Mouse (Mus musculus) gastrocnemius, postnatal 25 days (tissue): ENCODE results near the gene Dlgap4. TPM values are rescaled to one million over a fixed set of nuclear protein-coding genes. Genes with fewer than 3 reads are reported as not detected.

Experiments
- DNase-seq: peaks from one replicate; pipeline ENCODE4 v3.0.0; 2022
- total RNA-seq, 2 experiments: library from RNA; stranded (reverse); gene quantifications; 1 replicate in 1 of 2; 2 replicates in 1 of 2; pipeline ENCODE4 v1.2.3; 2021

Dlgap4 gene
- total RNA-seq, 2 experiments from 2014 or later: 50.4 to 55.7 TPM

DNA sequence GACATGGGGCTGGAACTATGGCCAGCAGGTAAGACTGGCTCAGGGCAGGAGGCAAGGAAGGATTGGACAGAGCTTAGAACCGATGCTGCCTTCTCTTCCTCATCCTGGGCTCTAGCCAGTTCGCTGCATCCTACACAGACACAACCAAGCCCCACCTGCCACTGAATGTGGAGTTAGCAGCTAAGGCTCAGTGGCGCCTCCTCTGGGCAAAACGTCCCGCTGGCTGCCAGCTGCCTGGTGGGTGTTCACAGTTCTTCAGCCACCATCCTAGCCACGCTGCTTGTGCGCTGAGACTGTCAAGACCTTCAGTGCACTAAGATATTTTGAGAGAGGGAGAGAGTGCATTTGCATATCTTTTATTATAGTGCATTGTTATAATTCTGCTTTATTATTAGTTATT is 45.2 kb downstream of the Dlgap4 start:
- no peak for DNase-seq

DNA sequence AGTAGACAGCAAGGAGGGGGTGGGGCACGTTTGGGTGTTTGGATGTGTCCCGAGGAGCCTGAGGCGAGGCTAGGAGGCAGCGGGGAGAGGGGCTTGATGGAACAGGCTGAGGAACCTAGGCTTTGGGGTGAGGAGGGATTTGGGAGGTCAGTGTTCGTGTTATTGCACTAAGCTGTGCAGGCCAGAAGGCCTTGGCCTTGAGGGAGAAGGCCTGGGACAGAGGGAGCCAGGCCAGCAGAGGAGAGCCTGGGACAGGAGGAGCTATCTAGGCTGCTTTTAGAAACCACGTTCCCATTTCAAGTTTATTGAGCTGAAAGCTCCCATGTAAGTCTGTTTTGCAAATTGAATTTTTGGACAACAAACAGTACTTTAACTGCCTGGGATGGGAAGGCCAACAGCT is 46.5 kb downstream of the Dlgap4 start:
- no peak for DNase-seq

DNA sequence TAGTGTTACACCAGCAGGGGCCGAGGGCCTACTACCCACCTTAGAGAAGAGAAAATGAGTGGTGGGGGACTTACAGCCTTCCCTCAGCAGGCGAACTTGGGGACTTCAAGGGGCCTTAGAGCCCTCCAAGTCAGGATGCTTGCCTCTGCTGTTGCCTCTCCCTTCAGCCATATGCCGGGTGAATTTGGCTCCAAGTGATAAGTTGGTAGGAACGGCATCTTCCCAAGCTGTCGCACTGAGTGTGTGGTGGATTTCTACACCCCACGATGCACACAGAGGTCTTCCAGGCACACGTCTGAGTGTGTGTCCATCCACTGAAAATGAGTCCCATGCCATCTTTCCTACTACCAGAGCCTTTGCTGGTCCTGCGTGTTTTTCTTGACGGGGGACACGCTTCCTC is 49.7 kb downstream of the Dlgap4 start:
- DNase-seq: no peak

DNA sequence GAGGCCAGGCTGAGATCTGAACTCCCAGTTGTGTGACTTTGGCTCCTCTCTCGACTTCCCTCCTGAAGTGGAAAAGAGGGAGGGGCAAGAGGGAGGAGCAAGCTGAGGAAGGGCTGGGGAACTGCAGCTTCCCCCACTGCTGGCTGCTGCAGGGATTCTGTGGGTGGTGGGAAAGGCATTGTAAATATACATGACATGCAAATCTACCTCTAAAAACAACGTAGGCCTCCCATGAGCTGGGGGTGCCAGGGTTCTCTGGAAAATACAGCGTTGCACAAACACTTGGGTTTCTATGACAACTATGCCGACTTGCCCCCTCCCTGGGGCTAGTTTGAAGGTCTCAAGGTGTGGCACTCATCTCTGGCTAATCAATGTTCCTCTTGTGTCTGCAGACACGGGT is 50.9 kb downstream of the Dlgap4 start:
- DNase-seq: no peak

GRCm38 (mm10) chr2:156664993-156665518 is 51.6 kb downstream of the Dlgap4 start:
- DNase-seq: no peak

- DNase-seq: no peak
Measured at GRCm38 (mm10) chr2:156665620-156666196, 52.2 kb downstream of the Dlgap4 start.

- DNase-seq: no peak
Measured at GRCm38 (mm10) chr2:156666231-156666630, 52.7 kb downstream of the Dlgap4 start.

- DNase-seq: no peak
Measured at GRCm38 (mm10) chr2:156667290-156667689, 53.8 kb downstream of the Dlgap4 start.

DNA sequence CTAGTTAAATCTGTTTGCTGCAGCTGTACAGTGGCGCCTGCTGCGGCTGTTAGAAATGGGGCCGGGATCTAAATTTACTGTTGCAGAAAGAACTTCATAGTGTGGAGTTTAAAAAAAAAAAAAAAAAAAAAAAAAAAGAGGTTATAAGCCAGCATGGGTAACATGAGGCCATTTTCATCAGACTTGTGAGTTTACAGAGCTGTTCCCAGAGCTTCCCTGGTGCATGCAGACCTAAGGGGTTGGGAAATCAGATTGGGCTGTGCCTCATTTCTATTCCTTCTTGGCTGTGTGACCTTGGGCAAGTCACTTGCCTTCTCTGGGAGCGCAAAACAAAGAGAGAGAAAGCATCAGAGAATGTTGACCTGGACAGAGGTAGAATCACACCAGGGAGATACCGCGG is 55.1 kb downstream of the Dlgap4 start:
- no peak for DNase-seq

GRCm38 (mm10) chr2:156673307-156673706 is 59.8 kb downstream of the Dlgap4 start:
- DNase-seq: no peak

GRCm38 (mm10) chr2:156673881-156674669 is 60.6 kb downstream of the Dlgap4 start:
- DNase-seq: no peak

- DNase-seq: no peak
Measured at GRCm38 (mm10) chr2:156676885-156677284, 63.4 kb downstream of the Dlgap4 start.

DNA sequence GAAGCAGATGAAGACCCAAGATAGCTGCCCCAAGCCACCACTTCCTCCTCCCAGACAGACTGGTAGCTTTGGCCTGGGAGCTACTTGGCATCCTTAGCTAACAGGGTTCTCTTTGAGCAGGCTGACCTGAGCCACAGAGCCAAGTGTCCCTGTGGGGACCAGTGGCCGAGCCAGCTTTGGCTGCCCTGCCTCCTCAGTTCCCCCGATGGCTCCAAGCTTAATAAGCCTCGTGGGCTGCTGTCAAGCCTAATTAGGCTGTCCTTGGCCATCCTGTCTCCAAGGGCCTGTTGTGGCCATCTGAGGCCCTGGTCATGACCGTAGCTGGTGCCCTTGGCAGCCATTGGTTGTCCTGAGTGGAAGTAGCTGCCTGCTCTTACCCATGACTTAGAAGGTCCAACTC is 64.6 kb downstream of the Dlgap4 start:
- no peak for DNase-seq

- DNase-seq: no peak
Measured at GRCm38 (mm10) chr2:156682965-156683364, 69.5 kb downstream of the Dlgap4 start.

GRCm38 (mm10) chr2:156685999-156686398 is 72.5 kb downstream of the Dlgap4 start:
- DNase-seq: no peak

DNA sequence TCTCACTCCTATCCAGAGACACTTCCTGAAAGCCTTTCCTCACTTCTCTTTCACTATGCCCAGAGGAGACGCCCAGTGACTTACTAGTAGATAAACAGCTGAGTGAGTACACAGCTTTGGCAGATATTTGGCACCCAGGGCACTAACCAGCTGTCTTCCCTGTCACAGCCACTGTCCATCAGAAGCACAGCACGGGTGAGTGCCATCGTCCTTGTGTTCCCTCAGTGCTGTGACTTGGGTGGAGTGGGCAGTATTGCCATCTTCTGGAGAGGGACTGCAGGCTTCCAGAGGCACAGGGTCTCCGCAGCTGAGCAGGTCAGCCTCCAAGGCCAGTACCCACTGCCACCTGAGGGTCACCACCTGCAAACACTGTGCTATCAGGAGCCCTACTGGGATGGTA is 73.2 kb downstream of the Dlgap4 start:
- no peak for DNase-seq

DNA sequence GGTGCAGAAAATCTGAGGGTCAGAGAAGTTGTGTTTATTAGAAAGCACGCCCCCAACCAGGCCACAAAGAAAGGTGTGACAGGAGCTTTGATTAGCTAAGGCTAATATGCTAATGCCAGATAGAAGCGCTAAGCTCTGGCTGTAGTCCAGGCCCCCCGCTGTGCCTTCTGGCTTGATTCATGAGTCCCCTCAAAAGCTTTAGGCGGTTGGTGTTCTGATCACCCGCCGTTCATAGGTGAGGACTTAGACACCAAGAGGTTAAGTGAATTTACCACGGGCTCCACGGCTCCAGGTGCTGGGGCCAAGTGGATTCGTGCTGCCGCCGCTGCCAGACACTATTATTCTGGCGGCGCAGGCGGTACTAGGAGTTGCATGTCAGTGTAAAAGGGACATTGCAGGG is 75.1 kb downstream of the Dlgap4 start:
- no peak for DNase-seq

DNA sequence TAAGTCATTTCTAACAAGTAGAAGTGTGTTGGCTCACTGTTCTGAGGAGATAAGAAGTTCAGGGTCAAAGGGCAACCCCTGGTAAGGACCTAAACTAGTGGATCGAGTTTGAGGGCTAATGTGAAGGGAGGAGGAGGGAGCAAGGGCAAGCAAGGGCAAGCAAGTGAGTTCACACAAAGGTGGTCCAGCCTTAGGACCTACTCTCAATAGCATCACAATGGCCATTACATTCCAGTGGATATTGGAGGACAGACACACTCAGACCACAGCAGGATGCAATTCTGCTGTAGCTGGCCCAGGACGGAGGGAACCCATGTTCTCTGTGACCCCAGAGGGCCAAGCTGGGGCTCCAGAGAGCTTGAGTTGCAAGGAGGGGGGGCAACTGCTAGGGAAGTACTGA is 77.3 kb downstream of the Dlgap4 start:
- no peak for DNase-seq

- no peak for DNase-seq
Measured at GRCm38 (mm10) chr2:156691746-156692145, 78.2 kb downstream of the Dlgap4 start.

GRCm38 (mm10) chr2:156693241-156693807 is 79.8 kb downstream of the Dlgap4 start:
- DNase-seq: no peak

GRCm38 (mm10) chr2:156697261-156697660 is 83.8 kb downstream of the Dlgap4 start:
- no peak for DNase-seq

DNA sequence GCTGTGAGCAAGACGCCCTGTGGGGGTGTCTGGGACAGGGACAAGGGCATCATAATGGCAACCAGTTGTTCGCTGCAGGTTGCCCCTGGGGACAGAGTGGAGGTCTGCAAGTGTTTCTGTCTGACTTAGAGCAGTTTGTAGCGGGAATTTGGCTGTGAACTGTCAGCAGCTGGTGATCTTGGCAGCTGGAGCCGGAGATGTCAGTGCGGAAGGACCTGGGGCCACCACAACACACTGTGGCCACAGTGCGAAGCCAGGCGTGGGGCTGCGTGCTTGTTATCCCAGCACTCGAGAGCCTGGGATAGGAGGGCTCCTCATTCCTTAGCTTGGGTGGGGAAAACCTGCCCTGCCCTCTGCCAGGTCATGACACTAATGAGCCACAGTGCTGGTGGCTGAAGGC is 84.7 kb downstream of the Dlgap4 start:
- DNase-seq: no peak

DNA sequence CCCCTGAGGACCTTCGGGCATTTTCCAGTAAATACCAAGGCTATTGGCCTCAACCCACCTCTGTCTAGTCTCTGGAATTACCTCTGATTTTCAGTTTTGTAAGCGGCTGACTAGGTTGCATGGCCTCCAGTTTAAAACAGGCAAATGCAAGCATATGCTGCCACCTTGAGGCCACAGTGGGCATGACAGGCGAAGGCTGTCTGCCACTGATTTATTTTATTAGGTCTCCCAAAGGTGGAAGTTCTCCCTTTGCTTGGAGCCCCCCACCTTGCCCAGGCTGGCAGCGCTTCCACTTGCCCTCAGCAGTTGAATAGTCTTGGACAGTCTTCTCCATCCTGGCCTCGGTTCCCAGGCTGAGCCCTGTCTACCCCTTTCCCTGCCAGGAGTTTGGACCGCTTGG is 92.0 kb downstream of the Dlgap4 start:
- DNase-seq: no peak

- DNase-seq: no peak
Measured at GRCm38 (mm10) chr2:156716683-156717082, 103.2 kb downstream of the Dlgap4 start.
